Comparison of ENCODE assay signal across 8 mouse cellular contexts in the genomic region with DNA sequence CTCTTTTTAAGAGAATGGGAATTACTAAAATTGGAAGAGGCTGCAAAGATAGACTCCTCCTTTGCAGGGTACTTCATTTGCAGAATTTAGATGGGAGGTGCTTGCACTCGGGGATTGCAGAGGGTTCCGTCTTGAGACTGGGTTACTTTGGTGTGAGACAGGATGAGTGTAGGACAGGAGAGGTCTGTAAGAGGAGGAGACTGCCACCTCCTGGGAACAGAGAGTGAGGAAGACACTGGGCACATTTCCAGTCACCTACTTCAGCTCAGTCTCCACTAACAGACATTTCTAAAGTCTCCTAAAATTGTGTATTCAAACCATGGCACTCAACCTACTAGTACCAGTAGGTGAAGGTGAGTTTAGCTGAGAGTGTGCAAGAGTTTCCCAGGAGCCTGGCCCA. TPM values are rescaled to one million over a fixed set of nuclear protein-coding genes. Genes with fewer than 3 reads are reported as not detected.
A peak's percentile ranks its signal among the peaks of the same experiment; 100 is the strongest.
DNase-seq lines count a peak whose midpoint lies in the region; ATAC-seq and TF ChIP-seq lines count a peak whose summit lies in the region.
"Had no signal": no experiment of that assay in that cellular context is flagged by ENCODE, and none has a peak within 500 bp of the region (broad histone marks: within the 10 kb centered on the region; RNA-seq: fewer than 3 reads in every experiment).

No protein-coding gene starts in this region.

- 0 out of 2 replicates have a peak, but pooled peaks have one; percentile 24 for TF ChIP-seq CTCF in hindbrain, postnatal 0 days (IDR thresholded peaks at IDR 0.05; ENCODE audit: low read depth)

- no peak overlapping the region for H3K9ac ChIP-seq in hindbrain, postnatal 0 days (replicated peaks; ENCODE audit: low read length)
- no peak overlapping the region for H3K9ac ChIP-seq in hindbrain, embryonic 14.5 days
- H3K9ac ChIP-seq in forebrain, embryonic 12.5 days = no peak overlapping the region

- no peak for ATAC-seq in hindbrain, postnatal 0 days
- no peak for ATAC-seq in hindbrain, embryonic 14.5 days (ENCODE audit: low FRiP score)
- ATAC-seq in forebrain, embryonic 12.5 days (ENCODE audit: low FRiP score) = no peak

- H3K4me2 ChIP-seq in hindbrain, postnatal 0 days (ENCODE audit: low read depth, low read length) = no peak overlapping the region
- no peak overlapping the region for H3K4me2 ChIP-seq in hindbrain, embryonic 14.5 days (replicated peaks)
- H3K4me2 ChIP-seq in forebrain, embryonic 12.5 days = no peak overlapping the region
- H3K4me2 ChIP-seq: midbrain, embryonic 11.5 days had no signal

- no peak overlapping the region for H3K4me3 ChIP-seq in hindbrain, postnatal 0 days (ENCODE audit: low read length)
- no peak overlapping the region for H3K4me3 ChIP-seq in hindbrain, embryonic 14.5 days (replicated peaks; ENCODE audit: low read length)
- no peak overlapping the region for H3K4me3 ChIP-seq in limb, embryonic 10.5 days
- H3K4me3 ChIP-seq in forebrain, embryonic 12.5 days (replicated peaks) = no peak overlapping the region

- WGBS in hindbrain, postnatal 0 days = 66% methylated on average over 2 of the region's 2 CpGs
- 75% methylated on average over 2 of the region's 2 CpGs for WGBS in hindbrain, embryonic 14.5 days
- 78% methylated on average over 2 of the region's 2 CpGs for WGBS in limb, embryonic 10.5 days
- WGBS in forebrain, embryonic 12.5 days = 79% methylated on average over 2 of the region's 2 CpGs

- no peak for DNase-seq in hindbrain, postnatal 0 days (ENCODE audit: low spot score)
- no peak for DNase-seq in hindbrain, embryonic 14.5 days (ENCODE audit: low spot score)
- DNase-seq in 416B (ENCODE audit: low read depth) = peak; percentile 51
- DNase-seq in CD4-positive, CD25-positive, alpha-beta regulatory T cell, adult 2 months (ENCODE audit: low read depth, low spot score) = peak; percentile 44
- DNase-seq in induced T-regulatory cell, adult 2 months (ENCODE audit: low read depth) = peak; percentile 60
- DNase-seq in limb, embryonic 10.5 days (ENCODE audit: low spot score) = no peak

- peaks cover 10% of the 10 kb centered on the region for H3K4me1 ChIP-seq in hindbrain, postnatal 0 days (ENCODE audit: insufficient read depth, low read length)
- H3K4me1 ChIP-seq in hindbrain, embryonic 14.5 days (replicated peaks; ENCODE audit: control insufficient read depth, insufficient read depth, low read length) = peaks cover 18% of the 10 kb centered on the region
- peaks cover 23% of the 10 kb centered on the region for H3K4me1 ChIP-seq in limb, embryonic 10.5 days
- H3K4me1 ChIP-seq in forebrain, embryonic 12.5 days = peaks cover 30% of the 10 kb centered on the region

- no peaks in the 10 kb centered on the region for H3K27me3 ChIP-seq in hindbrain, postnatal 0 days (ENCODE audit: insufficient read depth, low read length)
- H3K27me3 ChIP-seq in hindbrain, embryonic 14.5 days (ENCODE audit: control insufficient read depth, insufficient read depth, low read length) = no peaks in the 10 kb centered on the region
- H3K27me3 ChIP-seq in limb, embryonic 10.5 days (ENCODE audit: low read depth, poor library complexity, severe bottlenecking) = no peaks in the 10 kb centered on the region
- no peaks in the 10 kb centered on the region for H3K27me3 ChIP-seq in forebrain, embryonic 12.5 days

- no peaks in the 10 kb centered on the region for H3K9me3 ChIP-seq in hindbrain, postnatal 0 days (ENCODE audit: low read length)
- H3K9me3 ChIP-seq in hindbrain, embryonic 14.5 days (ENCODE audit: control insufficient read depth, low read length) = no peaks in the 10 kb centered on the region
- H3K9me3 ChIP-seq in limb, embryonic 10.5 days (replicated peaks) = no peaks in the 10 kb centered on the region
- H3K9me3 ChIP-seq in forebrain, embryonic 12.5 days = no peaks in the 10 kb centered on the region

- H3K27ac ChIP-seq in hindbrain, postnatal 0 days = no peak overlapping the region
- H3K27ac ChIP-seq in hindbrain, embryonic 14.5 days = no peak overlapping the region
- H3K27ac ChIP-seq in limb, embryonic 10.5 days = no peak overlapping the region
- H3K27ac ChIP-seq in forebrain, embryonic 12.5 days = no peak overlapping the region

- no peaks in the 10 kb centered on the region for H3K36me3 ChIP-seq in hindbrain, postnatal 0 days (ENCODE audit: insufficient read depth, low read length)
- no peaks in the 10 kb centered on the region for H3K36me3 ChIP-seq in hindbrain, embryonic 14.5 days (replicated peaks; ENCODE audit: control insufficient read depth, insufficient read depth)
- peaks cover 6% of the 10 kb centered on the region; the same call in 1 of the 2 replicates for H3K36me3 ChIP-seq in limb, embryonic 10.5 days
- no peaks in the 10 kb centered on the region for H3K36me3 ChIP-seq in forebrain, embryonic 12.5 days (replicated peaks)

RNA-seq across cellular contexts. Expression of a gene that starts 9.4 kb away (rescaled TPM):
- total RNA-seq in hindbrain, postnatal 0 days (2014; rRNA removed) = 41.0 and 42.9 TPM in 2 replicates
- 14.9 and 15.0 TPM in 2 replicates for polyA plus RNA-seq in hindbrain, postnatal 0 days (2015; fragmentation: Nextera tagmentation; extraction: Ambion mirVana)
- polyA plus RNA-seq in hindbrain, embryonic 14.5 days (2014; fragmentation: Nextera tagmentation; extraction: Ambion mirVana) = 19.6 and 21.3 TPM in 2 replicates
- polyA plus RNA-seq in limb, embryonic 10.5 days (2016; fragmentation: Nextera tagmentation; extraction: Ambion mirVana) = 20.0 and 22.6 TPM in 2 replicates
- polyA plus RNA-seq in forebrain, embryonic 12.5 days (2016; fragmentation: Nextera tagmentation; extraction: Ambion mirVana) = 16.0 and 17.9 TPM in 2 replicates

Comparison
In these comparisons a context has a peak if more than half of its experiments do, and no peak if none do; other contexts are left out.
1. DNase-seq: peak in 416B (single experiment), CD4-positive, CD25-positive, alpha-beta regulatory T cell, adult 2 months (single experiment) and induced T-regulatory cell, adult 2 months (single experiment); none in hindbrain, postnatal 0 days (single experiment), hindbrain, embryonic 14.5 days (single experiment) and limb, embryonic 10.5 days (single experiment).